11 mouse cellular contexts compared by ENCODE assay signal in the genomic region with DNA sequence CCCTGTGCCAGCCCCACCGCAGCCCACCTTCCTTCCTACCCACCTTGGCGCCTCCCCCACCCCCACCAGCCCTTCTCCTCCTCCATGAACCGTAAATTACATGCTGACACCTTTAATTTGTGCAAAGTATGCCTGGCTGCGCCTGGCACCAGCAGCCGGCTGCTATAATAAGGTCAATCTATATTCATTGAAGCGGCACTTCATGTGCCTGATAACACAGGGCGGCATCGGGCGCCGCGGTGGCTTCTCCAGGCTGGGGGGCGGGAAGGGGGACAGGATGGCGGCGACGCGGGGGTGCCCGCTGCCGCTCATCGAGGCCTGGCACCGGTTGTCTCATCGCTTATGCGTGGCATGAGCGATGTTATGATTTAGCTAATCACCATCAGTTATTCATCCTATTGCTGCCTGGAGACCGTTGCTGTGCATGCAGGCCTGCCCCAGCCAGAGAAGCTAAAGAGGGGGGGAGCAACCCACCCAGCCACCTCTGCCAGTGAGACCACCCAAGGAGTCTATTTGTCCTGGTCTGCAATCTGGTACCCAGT.
DNase-seq lines count a peak whose midpoint lies in the region; ATAC-seq lines count a peak whose summit lies in the region.
"Had no signal": no experiment of that assay in that cellular context is flagged by ENCODE, and none has a peak within 500 bp of the region (broad histone marks: within the 10 kb centered on the region; RNA-seq: fewer than 3 reads in every experiment).

No protein-coding gene starts in this region.

- no peak overlapping the region for H3K4me2 ChIP-seq in midbrain, embryonic 12.5 days (replicated peaks)
- H3K4me2 ChIP-seq in midbrain, embryonic 11.5 days: no peak overlapping the region
- H3K4me2 ChIP-seq: limb, embryonic 12.5 days had no signal

- WGBS in midbrain, embryonic 12.5 days: 69% methylated on average over 24 of the region's 24 CpGs
- 85% methylated on average over 24 of the region's 24 CpGs for WGBS in midbrain, embryonic 11.5 days

- intact Hi-C loops in heart, postnatal 10 days (cut with DNase I): no loop called here

- peaks cover 26% of the 10 kb centered on the region for H3K4me1 ChIP-seq in midbrain, embryonic 12.5 days
- 0 out of 2 replicates have a peak, but pooled peaks cover 6% of the 10 kb centered on the region for H3K4me1 ChIP-seq in midbrain, embryonic 11.5 days (ENCODE audit: control insufficient read depth, insufficient read depth, low read length)

- no peaks in the 10 kb centered on the region for H3K36me3 ChIP-seq in midbrain, embryonic 12.5 days
- no peaks in the 10 kb centered on the region for H3K36me3 ChIP-seq in midbrain, embryonic 11.5 days (ENCODE audit: control insufficient read depth, insufficient read depth, low read length)
- H3K36me3 ChIP-seq: limb, embryonic 12.5 days had no signal

- ATAC-seq in midbrain, embryonic 12.5 days (ENCODE audit: low FRiP score, low read depth): peak; percentile 68
- no peak for ATAC-seq in midbrain, embryonic 11.5 days (ENCODE audit: low FRiP score)

- no peak overlapping the region for H3K9ac ChIP-seq in midbrain, embryonic 12.5 days (replicated peaks)
- no peak overlapping the region for H3K9ac ChIP-seq in midbrain, embryonic 11.5 days (ENCODE audit: low read length)
- H3K9ac ChIP-seq: limb, embryonic 12.5 days had no signal

- H3K27me3 ChIP-seq in midbrain, embryonic 12.5 days: peaks cover 12% of the 10 kb centered on the region; the same call in 1 of the 2 replicates
- H3K27me3 ChIP-seq in midbrain, embryonic 11.5 days (ENCODE audit: control insufficient read depth, insufficient read depth, low read length): no peaks in the 10 kb centered on the region
- H3K27me3 ChIP-seq: CH12.LX had no signal

- peak overlapping the region; percentile 55 for H3K27ac ChIP-seq in midbrain, embryonic 12.5 days (replicated peaks)
- H3K27ac ChIP-seq in midbrain, embryonic 11.5 days (ENCODE audit: low read depth, low read length): no peak overlapping the region
- H3K27ac ChIP-seq: limb, embryonic 12.5 days had no signal

- no peaks in the 10 kb centered on the region for H3K9me3 ChIP-seq in midbrain, embryonic 12.5 days
- H3K9me3 ChIP-seq in midbrain, embryonic 11.5 days (ENCODE audit: control insufficient read depth, low read length): no peaks in the 10 kb centered on the region
- H3K9me3 ChIP-seq: limb, embryonic 12.5 days had no signal

- no peak overlapping the region for H3K4me3 ChIP-seq in midbrain, embryonic 12.5 days
- no peak overlapping the region for H3K4me3 ChIP-seq in midbrain, embryonic 11.5 days (ENCODE audit: low read depth, low read length)
- H3K4me3 ChIP-seq: limb, embryonic 12.5 days had no signal

- peak; percentile 22 for DNase-seq in embryo, embryonic 11.5 days (ENCODE audit: low read depth, low spot score)
- DNase-seq in embryo, embryonic 10.5 days (ENCODE audit: low spot score): no peak
- no peak for DNase-seq in midbrain, embryonic 11.5 days (ENCODE audit: low spot score, missing footprints)
- peak; percentile 43 for DNase-seq in mesoderm, embryonic 11.5 days (ENCODE audit: low read depth, low spot score)
- peak; percentile 40 for DNase-seq in telencephalon, adult 2 months (ENCODE audit: low read depth, low spot score)
- no peak for DNase-seq in thymus, postnatal 36 days
- DNase-seq in heart, postnatal 10 days: no peak
- DNase-seq: adrenal gland, adult 8-10 months had no signal

Comparison
In these comparisons a context has a peak if more than half of its experiments do, and no peak if none do; other contexts are left out.
1. DNase-seq: peak in embryo, embryonic 11.5 days (single experiment), mesoderm, embryonic 11.5 days (single experiment) and telencephalon, adult 2 months (single experiment); none in embryo, embryonic 10.5 days (single experiment), midbrain, embryonic 11.5 days (single experiment), thymus, postnatal 36 days (0 of 2) and heart, postnatal 10 days (0 of 2).